Mouse (Mus musculus): ENCODE measurements around the gene Irf2.

GRCm38 (mm10) chr8:46726383-46726782 lies 13.1 kb upstream of the Irf2 start:
- TF ChIP-seq GATA1 (IDR thresholded peaks at IDR 0.05; ENCODE audit: borderline replicate concordance, low read length), result no peak
- no peak for TF ChIP-seq FLI1 (IDR thresholded peaks at IDR 0.05; ENCODE audit: low read length)
